Mouse (Mus musculus): ENCODE results near the gene Ano6. TPM values are rescaled to one million over a fixed set of nuclear protein-coding genes. Genes with fewer than 3 reads are reported as not detected.

The Ano6 gene
- polyA plus RNA-seq, 1 experiment from 2014 or later, result 27.8 TPM

DNA sequence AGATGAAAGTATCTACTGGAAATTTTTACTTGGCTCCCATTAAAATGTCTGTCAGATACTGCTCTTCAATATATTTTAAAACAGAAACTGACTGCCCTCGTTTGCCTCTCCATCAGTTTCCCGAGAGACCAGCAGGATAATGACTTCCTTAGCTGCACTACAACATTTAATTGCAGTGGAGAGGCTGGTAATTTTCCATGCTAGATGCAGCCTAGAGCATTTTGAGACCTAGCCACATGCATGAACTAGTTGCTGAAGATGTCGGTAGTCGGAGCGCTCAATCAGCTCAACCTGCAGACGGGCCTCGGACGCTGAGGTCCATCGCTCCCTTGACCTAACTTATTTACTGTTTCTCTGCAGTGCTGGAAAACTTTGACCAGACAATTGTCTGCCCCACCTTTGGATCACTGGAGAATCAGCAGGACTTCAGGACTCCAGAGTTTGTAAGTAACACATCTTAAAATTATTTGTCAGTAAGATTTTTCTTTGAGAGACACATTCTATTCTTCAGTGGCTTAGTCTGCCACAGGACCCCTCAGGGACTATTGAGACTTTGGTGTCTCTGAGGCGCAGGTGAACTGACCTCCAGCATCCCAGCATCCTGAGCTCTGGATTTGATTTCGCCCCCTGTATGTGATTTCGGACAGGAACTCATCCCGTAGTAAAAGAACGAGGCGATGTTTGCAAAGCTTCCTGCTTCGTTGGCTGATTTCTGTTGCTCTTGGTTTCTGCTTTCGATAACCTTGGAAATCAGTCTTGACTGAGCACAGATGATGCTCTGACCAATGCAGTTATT lies 73.4 kb downstream of the Ano6 start:
- ATAC-seq (ENCODE audit: low FRiP score, low TSS enrichment), result no peak
- H3K27me3 ChIP-seq (ENCODE audit: control insufficient read depth, insufficient read depth, low read length), result no peaks in the 10 kb centered on the region
- no peaks in the 10 kb centered on the region for H3K36me3 ChIP-seq (ENCODE audit: control insufficient read depth, insufficient read depth, low read length)
- H3K27ac ChIP-seq (replicated peaks; ENCODE audit: low read depth, low read length), result no peak overlapping the region
- no peak overlapping the region for H3K4me2 ChIP-seq (ENCODE audit: low read length)
- H3K9ac ChIP-seq (replicated peaks; ENCODE audit: low read length), result no peak overlapping the region
- H3K4me1 ChIP-seq (ENCODE audit: control insufficient read depth, insufficient read depth, low read length), result no peaks in the 10 kb centered on the region
- DNase-seq, result peak; percentile 40
- 84% methylated on average over 17 of the region's 17 CpGs for WGBS
- H3K4me3 ChIP-seq (replicated peaks; ENCODE audit: low read depth, low read length), result no peak overlapping the region
- no peaks in the 10 kb centered on the region for H3K9me3 ChIP-seq (ENCODE audit: control insufficient read depth, low read length)

DNA sequence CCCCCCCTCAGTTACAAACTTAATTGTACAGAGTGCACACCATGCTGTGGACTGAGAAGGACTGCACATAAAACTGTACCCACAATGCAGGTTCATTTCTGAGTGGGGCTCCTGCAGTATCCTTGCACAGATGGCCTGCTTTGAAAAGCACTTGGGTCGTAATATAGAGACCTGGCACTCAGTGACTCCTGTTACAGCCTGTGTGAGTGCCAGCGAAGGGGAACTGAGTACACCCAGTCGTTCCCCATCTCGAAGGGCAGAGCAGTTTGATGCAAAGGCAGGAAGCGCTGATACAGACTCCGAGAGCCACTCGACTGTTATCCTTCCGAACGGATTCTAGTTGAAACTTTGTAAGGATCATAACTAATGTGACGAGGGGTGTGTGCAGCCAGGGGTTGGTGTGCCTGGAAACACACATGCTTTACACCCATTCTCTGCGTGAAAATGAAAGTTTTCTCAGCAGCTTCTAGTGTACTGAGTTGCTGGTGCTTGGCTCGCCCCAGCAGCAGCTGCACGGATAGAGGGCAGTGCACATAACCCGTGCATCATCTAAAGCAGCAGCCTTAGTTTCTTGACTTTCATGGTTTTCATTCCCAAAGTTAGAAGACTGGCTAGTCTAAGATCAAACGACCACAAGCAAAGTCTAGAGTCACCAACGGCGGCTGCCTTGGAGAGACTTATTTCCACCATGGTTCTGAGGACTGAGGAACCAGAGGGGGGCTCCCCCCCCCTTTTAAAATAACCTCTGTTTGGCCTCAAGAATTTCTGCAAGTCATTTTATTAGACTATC lies 74.9 kb downstream of the Ano6 start:
- 94% methylated on average over 17 of the region's 17 CpGs for WGBS
- Histone ChIP-seq H3K36me3 (ENCODE audit: control insufficient read depth, insufficient read depth, low read length) (no peaks in the 10 kb centered on the region), H3K27me3 (ENCODE audit: control insufficient read depth, insufficient read depth, low read length) (no peaks in the 10 kb centered on the region), H3K4me1 (ENCODE audit: control insufficient read depth, insufficient read depth, low read length) (no peaks in the 10 kb centered on the region), H3K4me3 (replicated peaks; ENCODE audit: low read depth, low read length) (no peak overlapping the region), H3K9me3 (ENCODE audit: control insufficient read depth, low read length) (no peaks in the 10 kb centered on the region), H3K9ac (replicated peaks; ENCODE audit: low read length) (no peak overlapping the region), H3K27ac (replicated peaks; ENCODE audit: low read depth, low read length) (no peak overlapping the region), H3K4me2 (ENCODE audit: low read length) (no peak overlapping the region)
- no peak for ATAC-seq (ENCODE audit: low FRiP score, low TSS enrichment)
- DNase-seq, result no peak

DNA sequence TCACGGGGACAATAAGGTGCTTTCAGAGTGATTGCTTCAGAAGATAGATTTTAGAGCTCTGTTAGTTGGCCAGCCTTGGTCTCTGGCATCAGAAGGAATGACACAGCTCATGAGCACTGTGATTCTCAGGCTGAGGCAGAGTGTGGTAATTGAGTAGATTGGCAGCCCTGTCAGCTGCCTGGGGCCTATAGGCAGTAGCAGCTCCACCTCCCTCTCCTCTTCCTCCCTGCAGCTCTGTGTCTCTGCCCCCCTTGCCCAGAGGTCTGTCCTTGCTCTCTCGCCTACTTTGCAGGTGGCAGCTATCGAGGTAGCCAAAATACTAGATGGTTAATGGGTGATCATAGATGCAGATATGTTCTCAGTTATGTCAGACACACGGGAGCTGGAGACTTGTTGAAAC lies 77.5 kb downstream of the Ano6 start:
- DNase-seq (no peak), ATAC-seq (ENCODE audit: low FRiP score, low TSS enrichment) (no peak)
- Histone ChIP-seq H3K9ac (replicated peaks; ENCODE audit: low read length) (no peak overlapping the region), H3K4me1 (ENCODE audit: control insufficient read depth, insufficient read depth, low read length) (no peaks in the 10 kb centered on the region), H3K4me2 (ENCODE audit: low read length) (no peak overlapping the region), H3K36me3 (ENCODE audit: control insufficient read depth, insufficient read depth, low read length) (no peaks in the 10 kb centered on the region), H3K9me3 (ENCODE audit: control insufficient read depth, low read length) (no peaks in the 10 kb centered on the region), H3K27me3 (ENCODE audit: control insufficient read depth, insufficient read depth, low read length) (no peaks in the 10 kb centered on the region), H3K27ac (replicated peaks; ENCODE audit: low read depth, low read length) (no peak overlapping the region), H3K4me3 (replicated peaks; ENCODE audit: low read depth, low read length) (no peak overlapping the region)
- 90% methylated on average over 4 of the region's 4 CpGs for WGBS

DNA sequence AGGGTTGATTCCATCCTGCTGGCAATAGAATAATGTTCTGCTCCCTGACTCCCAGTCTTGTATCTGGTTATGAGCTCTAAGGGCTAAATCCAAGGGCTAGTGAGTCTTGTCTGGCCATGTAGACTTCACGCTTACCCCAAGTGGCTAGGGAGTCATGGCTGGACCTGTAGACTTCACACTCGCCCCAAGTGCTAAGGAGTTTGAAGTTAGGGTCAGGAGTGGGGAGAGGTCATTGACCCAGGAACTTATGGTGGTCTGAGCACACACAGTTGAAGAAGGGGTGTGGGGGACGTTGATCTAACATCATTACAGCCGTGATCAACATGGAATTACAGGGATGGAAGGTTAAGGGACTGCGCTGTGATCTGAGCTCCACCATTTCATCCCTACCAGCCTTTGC lies 79.0 kb downstream of the Ano6 start:
- H3K4me1 ChIP-seq (ENCODE audit: control insufficient read depth, insufficient read depth, low read length), result no peaks in the 10 kb centered on the region
- H3K36me3 ChIP-seq (ENCODE audit: control insufficient read depth, insufficient read depth, low read length), result no peaks in the 10 kb centered on the region
- no peaks in the 10 kb centered on the region for H3K9me3 ChIP-seq (ENCODE audit: control insufficient read depth, low read length)
- H3K4me2 ChIP-seq (ENCODE audit: low read length), result no peak overlapping the region
- no peak overlapping the region for H3K27ac ChIP-seq (replicated peaks; ENCODE audit: low read depth, low read length)
- H3K9ac ChIP-seq (replicated peaks; ENCODE audit: low read length), result no peak overlapping the region
- no peak overlapping the region for H3K4me3 ChIP-seq (replicated peaks; ENCODE audit: low read depth, low read length)
- no peaks in the 10 kb centered on the region for H3K27me3 ChIP-seq (ENCODE audit: control insufficient read depth, insufficient read depth, low read length)
- 96% methylated on average over 5 of the region's 5 CpGs for WGBS
- no peak for ATAC-seq (ENCODE audit: low FRiP score, low TSS enrichment)
- DNase-seq, result no peak

DNA sequence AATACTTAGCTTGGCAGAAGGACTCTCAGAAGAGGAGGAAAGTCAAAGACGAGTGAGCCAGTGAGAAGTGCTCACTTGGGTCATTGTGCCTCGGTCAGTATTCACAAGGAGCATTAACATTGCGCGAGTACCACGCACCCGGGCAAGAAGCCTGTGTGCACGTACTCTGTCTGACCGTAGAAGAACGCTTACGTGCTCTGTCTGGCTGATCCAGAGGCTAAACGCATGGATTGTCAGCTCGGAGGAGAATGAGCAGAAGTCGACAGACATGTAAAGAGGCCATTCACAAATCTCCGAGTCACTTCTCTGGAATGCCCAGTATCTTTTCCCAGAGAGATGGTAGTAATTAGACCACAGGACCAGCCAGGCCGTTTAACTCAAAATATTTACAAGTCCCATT lies 81.0 kb downstream of the Ano6 start:
- WGBS, result 86% methylated on average over 15 of the region's 15 CpGs
- H3K27me3 ChIP-seq (ENCODE audit: control insufficient read depth, insufficient read depth, low read length), result no peaks in the 10 kb centered on the region
- H3K9me3 ChIP-seq (ENCODE audit: control insufficient read depth, low read length), result no peaks in the 10 kb centered on the region
- DNase-seq, result no peak
- no peak overlapping the region for H3K4me2 ChIP-seq (ENCODE audit: low read length)
- no peak overlapping the region for H3K27ac ChIP-seq (replicated peaks; ENCODE audit: low read depth, low read length)
- H3K36me3 ChIP-seq (ENCODE audit: control insufficient read depth, insufficient read depth, low read length), result no peaks in the 10 kb centered on the region
- no peak overlapping the region for H3K9ac ChIP-seq (replicated peaks; ENCODE audit: low read length)
- ATAC-seq (ENCODE audit: low FRiP score, low TSS enrichment), result no peak
- no peak overlapping the region for H3K4me3 ChIP-seq (replicated peaks; ENCODE audit: low read depth, low read length)
- no peaks in the 10 kb centered on the region for H3K4me1 ChIP-seq (ENCODE audit: control insufficient read depth, insufficient read depth, low read length)

DNA sequence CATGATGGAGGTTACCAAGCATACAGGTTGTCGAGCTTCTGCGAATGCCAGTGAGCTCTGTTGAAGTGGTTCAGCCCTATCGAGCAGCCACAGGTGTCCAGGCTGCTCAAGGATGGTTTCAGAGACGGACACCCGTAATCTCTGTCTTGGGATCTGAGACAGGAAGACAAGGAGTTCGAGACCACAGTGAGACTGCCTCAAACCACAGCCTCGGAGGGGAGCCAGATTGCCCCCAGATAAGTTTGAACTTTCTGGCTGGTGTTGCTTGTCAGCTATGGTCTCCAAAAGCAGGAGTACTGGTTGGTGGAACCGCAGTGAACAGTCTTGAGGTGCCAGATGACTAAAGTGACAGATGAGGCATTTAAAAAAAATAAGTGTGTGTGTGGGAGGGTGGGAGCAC lies 81.8 kb downstream of the Ano6 start:
- no peaks in the 10 kb centered on the region for H3K4me1 ChIP-seq (ENCODE audit: control insufficient read depth, insufficient read depth, low read length)
- DNase-seq (no peak), ATAC-seq (ENCODE audit: low FRiP score, low TSS enrichment) (no peak)
- H3K9me3 ChIP-seq (ENCODE audit: control insufficient read depth, low read length), result no peaks in the 10 kb centered on the region
- no peak overlapping the region for H3K4me3 ChIP-seq (replicated peaks; ENCODE audit: low read depth, low read length)
- H3K9ac ChIP-seq (replicated peaks; ENCODE audit: low read length), result no peak overlapping the region
- 94% methylated on average over 8 of the region's 8 CpGs for WGBS
- H3K36me3 ChIP-seq (ENCODE audit: control insufficient read depth, insufficient read depth, low read length), result no peaks in the 10 kb centered on the region
- no peak overlapping the region for H3K4me2 ChIP-seq (ENCODE audit: low read length)
- no peaks in the 10 kb centered on the region for H3K27me3 ChIP-seq (ENCODE audit: control insufficient read depth, insufficient read depth, low read length)
- no peak overlapping the region for H3K27ac ChIP-seq (replicated peaks; ENCODE audit: low read depth, low read length)

DNA sequence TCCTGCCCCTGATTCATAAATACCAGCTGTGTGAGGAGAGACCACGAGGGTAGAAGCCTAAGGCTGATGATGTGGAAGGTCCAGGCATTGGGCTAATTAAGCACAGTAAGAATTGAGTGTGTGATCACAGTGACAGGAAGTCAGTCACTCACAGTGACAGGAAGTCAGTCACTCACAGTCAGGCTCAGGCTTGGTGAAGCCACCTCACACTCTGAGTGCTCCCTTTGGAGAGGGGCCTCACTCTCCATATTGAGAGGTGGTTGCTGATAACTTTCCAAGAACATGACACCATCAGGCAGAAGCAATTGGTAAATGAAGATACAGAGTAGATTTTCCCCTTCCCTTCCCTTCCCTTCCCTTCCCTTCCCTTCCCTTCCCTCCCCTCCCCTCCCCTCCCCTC lies 82.6 kb downstream of the Ano6 start:
- no peaks in the 10 kb centered on the region for H3K27me3 ChIP-seq (ENCODE audit: control insufficient read depth, insufficient read depth, low read length)
- H3K36me3 ChIP-seq (ENCODE audit: control insufficient read depth, insufficient read depth, low read length), result no peaks in the 10 kb centered on the region
- no peak for ATAC-seq (ENCODE audit: low FRiP score, low TSS enrichment)
- no peaks in the 10 kb centered on the region for H3K4me1 ChIP-seq (ENCODE audit: control insufficient read depth, insufficient read depth, low read length)
- H3K9me3 ChIP-seq (ENCODE audit: control insufficient read depth, low read length), result no peaks in the 10 kb centered on the region
- no peak overlapping the region for H3K4me2 ChIP-seq (ENCODE audit: low read length)
- no peak overlapping the region for H3K4me3 ChIP-seq (replicated peaks; ENCODE audit: low read depth, low read length)
- H3K27ac ChIP-seq (replicated peaks; ENCODE audit: low read depth, low read length), result no peak overlapping the region
- WGBS, result 74% methylated on average over 1 of the region's 1 CpGs
- DNase-seq, result no peak
- H3K9ac ChIP-seq (replicated peaks; ENCODE audit: low read length), result no peak overlapping the region

DNA sequence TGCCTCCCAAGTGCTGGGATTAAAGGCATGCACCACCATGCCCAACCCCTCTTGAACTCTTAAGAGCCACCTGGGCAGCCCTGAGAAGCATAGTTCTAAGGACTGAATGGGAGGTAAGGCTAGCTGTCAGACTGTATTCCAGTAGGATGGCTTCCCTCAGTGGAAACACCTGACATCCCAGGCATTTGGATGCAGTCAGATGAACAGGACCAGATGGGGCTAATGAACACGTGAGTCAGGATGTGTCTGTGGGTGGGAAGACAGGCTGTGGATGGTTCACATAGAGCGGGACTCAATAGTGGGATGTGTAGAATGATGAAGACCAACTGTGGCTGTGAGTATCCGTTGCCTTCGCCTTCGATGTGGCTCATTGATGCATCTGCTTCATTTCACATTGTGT lies 83.6 kb downstream of the Ano6 start:
- no peak for DNase-seq
- Histone ChIP-seq H3K4me2 (ENCODE audit: low read length) (no peak overlapping the region), H3K4me1 (ENCODE audit: control insufficient read depth, insufficient read depth, low read length) (no peaks in the 10 kb centered on the region), H3K27me3 (ENCODE audit: control insufficient read depth, insufficient read depth, low read length) (no peaks in the 10 kb centered on the region), H3K27ac (replicated peaks; ENCODE audit: low read depth, low read length) (no peak overlapping the region), H3K36me3 (ENCODE audit: control insufficient read depth, insufficient read depth, low read length) (no peaks in the 10 kb centered on the region), H3K4me3 (replicated peaks; ENCODE audit: low read depth, low read length) (no peak overlapping the region), H3K9ac (replicated peaks; ENCODE audit: low read length) (no peak overlapping the region), H3K9me3 (ENCODE audit: control insufficient read depth, low read length) (no peaks in the 10 kb centered on the region)
- ATAC-seq (ENCODE audit: low FRiP score, low TSS enrichment), result no peak
- 95% methylated on average over 5 of the region's 5 CpGs for WGBS

DNA sequence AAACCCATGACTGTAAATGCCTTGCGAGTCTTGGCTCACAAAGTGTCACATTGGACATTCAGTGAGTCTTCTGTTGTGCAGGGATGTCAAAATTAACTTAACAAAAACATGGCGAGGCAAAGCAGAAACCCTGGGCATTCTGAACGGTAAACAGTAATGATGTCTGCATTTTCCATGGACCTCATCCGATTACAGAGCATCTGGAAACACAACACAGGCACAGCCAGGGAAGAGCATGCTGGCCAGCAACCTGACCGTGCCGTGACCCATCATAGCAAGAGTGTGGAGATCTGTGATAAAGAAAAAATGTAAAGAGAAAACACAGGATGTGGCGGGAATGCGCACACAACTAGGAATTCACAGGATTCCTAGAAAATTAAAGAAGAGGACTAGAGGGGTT lies 84.1 kb downstream of the Ano6 start:
- ATAC-seq (ENCODE audit: low FRiP score, low TSS enrichment), result no peak
- H3K4me1 ChIP-seq (ENCODE audit: control insufficient read depth, insufficient read depth, low read length), result no peaks in the 10 kb centered on the region
- DNase-seq, result no peak
- no peaks in the 10 kb centered on the region for H3K36me3 ChIP-seq (ENCODE audit: control insufficient read depth, insufficient read depth, low read length)
- no peaks in the 10 kb centered on the region for H3K9me3 ChIP-seq (ENCODE audit: control insufficient read depth, low read length)
- H3K4me3 ChIP-seq (replicated peaks; ENCODE audit: low read depth, low read length), result no peak overlapping the region
- WGBS, result 91% methylated on average over 8 of the region's 8 CpGs
- H3K27me3 ChIP-seq (ENCODE audit: control insufficient read depth, insufficient read depth, low read length), result no peaks in the 10 kb centered on the region
- no peak overlapping the region for H3K4me2 ChIP-seq (ENCODE audit: low read length)
- no peak overlapping the region for H3K27ac ChIP-seq (replicated peaks; ENCODE audit: low read depth, low read length)
- no peak overlapping the region for H3K9ac ChIP-seq (replicated peaks; ENCODE audit: low read length)
